Mouse (Mus musculus) small intestine, adult 10 weeks (tissue): ENCODE results near the gene Ykt6. TPM values are rescaled to one million over a fixed set of nuclear protein-coding genes. Genes with fewer than 3 reads are reported as not detected.

Source experiments
- polyA plus RNA-seq: library from polyadenylated mRNA; stranded (reverse); fragments of 350-450 nt; fragmentation: Illumina TruSeq; extraction: RNeasy Lipid Tissue Mini Kit (QIAGEN cat#74804); gene quantifications from one replicate; pipeline ENCODE4 v1.2.3, GENCODE M21; 2014; ENCODE audit warnings: low replicate concordance

Ykt6 gene
- 50.3 TPM for polyA plus RNA-seq

DNA sequence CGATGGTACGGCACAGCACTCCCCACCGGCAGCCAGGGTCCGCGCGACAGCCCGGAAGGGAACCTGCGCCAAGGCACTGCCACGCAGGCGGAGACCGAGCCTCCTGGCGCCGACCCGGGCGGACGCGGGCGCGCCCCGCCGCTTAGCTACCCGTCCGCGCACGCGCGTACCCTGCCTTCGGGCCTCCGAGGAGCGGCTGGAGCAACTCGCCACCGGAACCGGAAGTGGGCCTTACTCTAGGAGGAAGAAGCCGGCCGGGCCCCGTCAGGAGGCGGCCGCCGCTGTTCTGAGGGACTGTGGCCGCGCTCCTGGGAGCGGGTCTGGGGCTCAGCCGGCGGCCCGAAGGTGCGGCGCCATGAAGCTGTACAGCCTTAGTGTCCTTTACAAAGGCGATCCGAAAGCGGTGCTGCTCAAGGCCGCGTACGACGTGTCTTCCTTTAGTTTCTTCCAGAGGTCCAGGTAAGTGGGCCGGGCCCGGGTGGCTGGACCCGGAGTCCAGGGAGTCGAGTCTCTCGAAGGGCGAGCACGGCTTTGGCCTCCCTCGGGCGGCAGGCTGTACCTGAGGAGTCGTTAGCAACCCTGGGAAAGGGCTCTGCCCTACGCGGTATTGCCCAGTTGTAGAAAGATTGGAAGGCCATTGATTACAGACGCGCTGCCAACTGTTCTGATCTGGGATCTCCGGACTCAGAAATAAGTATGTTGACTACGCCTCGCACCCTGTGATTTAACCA lies at the start of gene Ykt6:
Ykt6 (plus strand) TSS at position 148 of the 731 bp plus-strand sequence.

DNA sequence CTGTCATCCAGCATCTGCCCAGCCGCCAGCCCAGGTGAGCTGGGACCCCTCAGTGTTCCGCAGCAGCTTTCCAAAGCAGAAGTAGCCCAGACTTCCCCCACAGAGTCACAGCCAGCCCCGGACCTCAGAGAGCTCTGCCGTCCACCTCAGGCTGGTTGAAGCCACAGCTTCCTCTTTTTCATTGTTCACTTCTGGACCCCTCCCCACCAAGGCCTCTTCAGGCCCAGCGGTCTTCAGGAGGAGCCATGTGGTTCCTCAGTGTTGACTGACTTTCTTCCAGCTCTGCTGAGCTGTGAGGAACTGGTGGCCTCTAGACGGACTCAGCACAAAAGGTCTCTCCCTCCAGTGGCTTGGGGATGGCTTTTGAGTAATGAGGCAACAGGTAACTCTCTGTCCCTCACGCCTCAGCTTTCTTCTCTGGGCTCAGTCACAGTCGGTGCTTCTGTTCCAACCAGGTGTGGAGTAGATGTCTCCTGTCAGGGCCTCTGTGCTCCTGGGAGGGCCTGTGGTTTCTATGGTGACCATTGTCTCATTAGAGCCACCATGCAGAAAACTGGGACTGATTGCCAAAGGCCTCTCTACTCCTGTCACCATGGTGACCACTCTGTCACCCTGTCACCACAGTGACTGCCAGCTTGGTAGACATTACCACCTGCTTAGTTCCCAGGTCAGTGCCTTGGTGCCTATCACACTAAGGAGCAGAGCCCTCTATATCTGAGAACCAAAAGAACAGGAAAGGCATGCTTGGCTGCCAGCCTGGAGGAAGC lies 5.7 kb upstream of the Ykt6 start, which contains the start of gene Gck:
Gck (minus strand) TSS at position 496 of the 767 bp plus-strand sequence.

Other genes starting within 250 kb of the Ykt6 start
- gene Mrps24, start 240.0 kb upstream of the Ykt6 start, polyA plus RNA-seq = 3.2 TPM
- gene Urgcp, start 193.3 kb upstream of the Ykt6 start, polyA plus RNA-seq = 5.7 TPM
- 5.2 TPM for gene Dbnl, start 167.2 kb upstream of the Ykt6 start, polyA plus RNA-seq
- gene Pgam2, start 152.0 kb upstream of the Ykt6 start, polyA plus RNA-seq = not detected
- not detected for gene Polm, start 117.7 kb upstream of the Ykt6 start, polyA plus RNA-seq
- 0.26 TPM for gene Aebp1, start 93.7 kb upstream of the Ykt6 start, polyA plus RNA-seq
- gene Pold2, start 77.4 kb upstream of the Ykt6 start, polyA plus RNA-seq = not detected
- not detected for gene Myl7, start 56.9 kb upstream of the Ykt6 start, polyA plus RNA-seq
- not detected for gene Gck, start 5.6 kb upstream of the Ykt6 start, polyA plus RNA-seq
- gene Camk2b, start 110.7 kb downstream of the Ykt6 start, polyA plus RNA-seq = 1.2 TPM
- 0.33 TPM for gene A730071L15Rik, start 244.3 kb downstream of the Ykt6 start, polyA plus RNA-seq
- gene Nudcd3, start 244.7 kb downstream of the Ykt6 start, polyA plus RNA-seq = 14.0 TPM